In genomic region chr1:36279202-36279601, GRCm38 (mm10) we compare ENCODE assay signal across 8 mouse cellular contexts. TPM values are rescaled to one million over a fixed set of nuclear protein-coding genes. Genes with fewer than 3 reads are reported as not detected.
A peak's percentile ranks its signal among the peaks of the same experiment; 100 is the strongest.
DNase-seq lines count a peak whose midpoint lies in the region; ATAC-seq and TF ChIP-seq lines count a peak whose summit lies in the region.

No protein-coding gene starts in this region.

- H3K4me1 ChIP-seq in kidney, postnatal 0 days (replicated peaks; ENCODE audit: insufficient read depth, low read length) = peaks cover 6% of the 10 kb centered on the region; the same call in 1 of the 2 replicates
- H3K4me1 ChIP-seq in lung, embryonic 14.5 days (ENCODE audit: insufficient read depth) = no peaks in the 10 kb centered on the region

- H3K4me2 ChIP-seq in kidney, postnatal 0 days (ENCODE audit: low read length) = no peak overlapping the region
- H3K4me2 ChIP-seq in lung, embryonic 14.5 days = no peak overlapping the region

- H3K27ac ChIP-seq in kidney, postnatal 0 days = no peak overlapping the region
- no peak overlapping the region for H3K27ac ChIP-seq in lung, embryonic 14.5 days (ENCODE audit: low read depth)

- no peaks in the 10 kb centered on the region for H3K9me3 ChIP-seq in kidney, postnatal 0 days (replicated peaks; ENCODE audit: low read length)
- no peaks in the 10 kb centered on the region for H3K9me3 ChIP-seq in lung, embryonic 14.5 days (ENCODE audit: low read depth, low read length)

- peak; percentile 94 for TF ChIP-seq CTCF in kidney, postnatal 0 days (IDR thresholded peaks at IDR 0.05; ENCODE audit: low read depth)
- TF ChIP-seq CTCF in lung, embryonic 14.5 days (IDR thresholded peaks at IDR 0.05; ENCODE audit: low read depth) = peak; percentile 86

- H3K36me3 ChIP-seq in kidney, postnatal 0 days (ENCODE audit: insufficient read depth, low read length) = no peaks in the 10 kb centered on the region
- no peaks in the 10 kb centered on the region for H3K36me3 ChIP-seq in lung, embryonic 14.5 days (ENCODE audit: insufficient read depth)

- ATAC-seq in CD4-positive, CD25-positive, alpha-beta regulatory T cell, adult 4 months = peak; percentile 48
- peak; percentile 59 for ATAC-seq in kidney, postnatal 0 days (replicated peaks; ENCODE audit: low FRiP score, low read depth)
- ATAC-seq in lung, embryonic 14.5 days (ENCODE audit: insufficient read depth) = no peak

- WGBS in kidney, postnatal 0 days = 14% methylated on average over 3 of the region's 3 CpGs
- 17% methylated on average over 3 of the region's 3 CpGs for WGBS in lung, embryonic 14.5 days

- H3K9ac ChIP-seq in kidney, postnatal 0 days (ENCODE audit: low read depth, low read length) = no peak overlapping the region
- no peak overlapping the region for H3K9ac ChIP-seq in lung, embryonic 14.5 days

- intact Hi-C loops in gastrocnemius, postnatal 36 days (cut with DNase I) = no loop called here

- no peak overlapping the region for H3K4me3 ChIP-seq in kidney, postnatal 0 days (replicated peaks; ENCODE audit: low read depth, low read length)
- no peak overlapping the region for H3K4me3 ChIP-seq in lung, embryonic 14.5 days (ENCODE audit: low read depth, low read length)

- H3K27me3 ChIP-seq in kidney, postnatal 0 days (ENCODE audit: insufficient read depth, low read length) = no peaks in the 10 kb centered on the region
- no peaks in the 10 kb centered on the region for H3K27me3 ChIP-seq in lung, embryonic 14.5 days (ENCODE audit: insufficient read depth, low read length)

- DNase-seq in R1 (ENCODE audit: low read depth, low spot score) = peak; percentile 78
- peak; percentile 86 to 92 for DNase-seq in cerebellum, postnatal 25 days
- peak; percentile 72 to 77 for DNase-seq in gastrocnemius, postnatal 36 days
- peak; percentile 95 for DNase-seq in kidney, postnatal 0 days (ENCODE audit: low spot score)
- DNase-seq in lung, embryonic 14.5 days = peak; percentile 92
- DNase-seq in right cerebral cortex, adult 2 months (ENCODE audit: low spot score in 2 of 2) = peak; percentile 79 to 84
- DNase-seq in urinary bladder, adult 2 months (ENCODE audit: low spot score) = peak; percentile 66

RNA-seq across cellular contexts. Expression of gene Neurl3, which starts 4.7 kb away (rescaled TPM):
- 100 to 1,000 TPM in 1 of 2 experiments, 10 to 100 TPM in 1; 62.4 to 137 TPM for polyA plus RNA-seq in CD4-positive, CD25-positive, alpha-beta regulatory T cell, adult 4 months (2017; shearing (Covaris generic))
- total RNA-seq in gastrocnemius, postnatal 36 days (2021) = under 1 TPM; 0.31 to 0.72 TPM
- polyA plus RNA-seq in kidney, postnatal 0 days (2015; fragmentation: Nextera tagmentation; extraction: Ambion mirVana) = 13.3 and 14.1 TPM in 2 replicates
- 2.6 and 4.5 TPM in 2 replicates for polyA plus RNA-seq in lung, embryonic 14.5 days (2014; fragmentation: Nextera tagmentation; extraction: Ambion mirVana)
- 10.2 and 12.5 TPM in 2 replicates for polyA plus RNA-seq in urinary bladder, adult 2 months (2012; rRNA removed)

RNA-seq across cellular contexts. Expression of gene Arid5a, which starts 28.3 kb away (rescaled TPM):
- 100 to 1,000 TPM in 1 of 2 experiments, 10 to 100 TPM in 1; 92.4 to 160 TPM for polyA plus RNA-seq in CD4-positive, CD25-positive, alpha-beta regulatory T cell, adult 4 months (2017; shearing (Covaris generic))
- 10 to 100 TPM; 10.7 to 11.8 TPM for total RNA-seq in gastrocnemius, postnatal 36 days (2021)
- polyA plus RNA-seq in kidney, postnatal 0 days (2015; fragmentation: Nextera tagmentation; extraction: Ambion mirVana) = 6.7 and 7.4 TPM in 2 replicates
- polyA plus RNA-seq in lung, embryonic 14.5 days (2014; fragmentation: Nextera tagmentation; extraction: Ambion mirVana) = 5.4 and 6.6 TPM in 2 replicates
- 7.4 and 8.1 TPM in 2 replicates for polyA plus RNA-seq in urinary bladder, adult 2 months (2012; rRNA removed)

RNA-seq across cellular contexts. Expression of gene Uggt1, which starts 34.7 kb away (rescaled TPM):
- polyA plus RNA-seq in CD4-positive, CD25-positive, alpha-beta regulatory T cell, adult 4 months (2017; shearing (Covaris generic)) = 10 to 100 TPM; 22.7 to 26.5 TPM
- 10 to 100 TPM; 18.2 to 24.1 TPM for total RNA-seq in gastrocnemius, postnatal 36 days (2021)
- 41.2 and 42.7 TPM in 2 replicates for polyA plus RNA-seq in kidney, postnatal 0 days (2015; fragmentation: Nextera tagmentation; extraction: Ambion mirVana)
- polyA plus RNA-seq in lung, embryonic 14.5 days (2014; fragmentation: Nextera tagmentation; extraction: Ambion mirVana) = 76.6 and 80.4 TPM in 2 replicates
- 20.6 and 25.2 TPM in 2 replicates for polyA plus RNA-seq in urinary bladder, adult 2 months (2012; rRNA removed)

Comparison
In these comparisons a context has a peak if more than half of its experiments do, and no peak if none do; other contexts are left out.
1. RNA of gene Arid5a, which starts 28.3 kb away (polyA plus RNA-seq): 92.4 to 160 TPM in CD4-positive, CD25-positive, alpha-beta regulatory T cell, adult 4 months; 7.4 to 8.1 TPM in urinary bladder, adult 2 months, 6.7 to 7.4 TPM in kidney, postnatal 0 days and 5.4 to 6.6 TPM in lung, embryonic 14.5 days; every median in the first group is over 10 times any median in the second.
2. Peak in every context shown above with its lines, with median percentiles within 50 percentile points of each other: DNase-seq.